Mouse (Mus musculus) thymus, postnatal 36 days (tissue): ENCODE results near the gene Mvb12a.
A peak's percentile ranks its signal among the peaks of the same experiment; 100 is the strongest.
"Not testable (repeated sequence)": the region's sequence is repeated elsewhere in the genome, so short reads cannot be mapped to it uniquely, and the experiment has no call there.

ENCODE experiments used
- DNase-seq, 2 experiments: peaks; one replicate each; pipeline ENCODE4 v3.0.0; 2022; ENCODE audit warnings: mixed read lengths in 2 of 2

Mvb12a gene

DNA sequence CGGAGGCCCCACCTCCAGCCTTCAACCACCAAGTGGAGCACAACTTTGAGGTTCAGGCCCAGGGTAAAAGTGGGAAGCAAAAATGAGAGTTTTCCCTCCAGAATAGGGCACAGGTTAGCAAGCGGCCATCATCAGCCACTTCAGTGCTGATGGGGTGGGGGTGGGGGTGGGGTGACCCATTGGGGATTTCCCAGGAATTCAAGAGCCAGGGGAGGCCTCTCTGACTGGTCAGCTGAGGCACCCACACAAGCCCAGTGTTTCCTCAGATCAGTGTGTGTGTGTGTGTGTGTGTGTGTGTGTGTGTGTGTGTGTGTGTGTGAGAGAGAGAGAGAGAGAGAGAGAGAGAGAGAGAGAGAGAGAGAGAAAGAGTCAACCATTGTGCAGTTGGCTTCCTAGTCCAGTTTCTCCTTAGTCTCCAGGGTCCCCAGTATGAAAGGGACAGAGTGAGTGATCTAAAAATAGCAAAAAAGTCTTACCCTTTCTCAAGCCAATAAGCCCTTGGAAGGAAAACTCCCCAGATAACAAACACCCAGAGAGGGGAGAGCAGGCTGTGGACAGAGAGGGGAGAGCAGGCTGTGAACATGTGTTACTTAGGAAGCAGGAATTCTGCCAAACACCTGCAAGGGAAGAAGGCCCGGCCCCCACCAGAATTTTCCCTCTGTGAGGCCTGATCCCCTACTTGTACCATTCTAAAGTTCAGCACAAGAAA lies 15.4 kb upstream of the Mvb12a start:
- DNase-seq = no peak

DNA sequence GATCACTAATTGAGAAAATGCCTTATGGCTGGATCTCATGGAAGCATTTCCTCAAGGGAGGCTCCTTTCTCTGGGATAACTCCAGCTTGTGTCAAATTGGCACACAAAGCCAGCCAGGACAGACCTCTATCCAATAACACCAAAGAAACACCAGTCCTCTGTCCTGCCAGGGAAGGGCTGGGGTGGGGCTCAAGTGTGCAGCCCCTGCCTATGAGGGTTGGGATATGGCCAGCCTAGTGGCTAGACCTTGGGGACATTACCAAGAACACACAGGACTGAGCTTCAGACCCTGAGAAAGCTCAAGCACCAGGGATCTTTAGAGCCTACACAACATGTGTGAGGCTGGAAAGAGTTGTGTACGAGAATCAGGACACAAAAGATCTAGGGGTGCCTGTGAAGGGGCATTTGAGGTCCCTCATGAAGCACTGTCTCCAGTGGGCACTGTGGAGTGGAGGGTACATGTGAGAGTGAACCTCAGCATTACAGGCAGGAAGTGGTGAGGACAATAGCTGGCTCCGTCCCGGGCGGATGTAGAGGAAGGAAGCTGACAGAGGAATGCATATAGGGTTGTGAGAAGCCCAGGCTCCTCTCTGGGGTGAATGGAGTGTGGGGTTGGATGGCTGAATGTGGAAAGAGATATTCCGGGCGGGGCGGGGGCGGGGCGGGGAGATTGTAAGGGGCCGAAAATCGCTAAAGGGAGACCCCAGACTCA lies 14.2 kb upstream of the Mvb12a start:
- DNase-seq = peak; percentile 49 to 66

DNA sequence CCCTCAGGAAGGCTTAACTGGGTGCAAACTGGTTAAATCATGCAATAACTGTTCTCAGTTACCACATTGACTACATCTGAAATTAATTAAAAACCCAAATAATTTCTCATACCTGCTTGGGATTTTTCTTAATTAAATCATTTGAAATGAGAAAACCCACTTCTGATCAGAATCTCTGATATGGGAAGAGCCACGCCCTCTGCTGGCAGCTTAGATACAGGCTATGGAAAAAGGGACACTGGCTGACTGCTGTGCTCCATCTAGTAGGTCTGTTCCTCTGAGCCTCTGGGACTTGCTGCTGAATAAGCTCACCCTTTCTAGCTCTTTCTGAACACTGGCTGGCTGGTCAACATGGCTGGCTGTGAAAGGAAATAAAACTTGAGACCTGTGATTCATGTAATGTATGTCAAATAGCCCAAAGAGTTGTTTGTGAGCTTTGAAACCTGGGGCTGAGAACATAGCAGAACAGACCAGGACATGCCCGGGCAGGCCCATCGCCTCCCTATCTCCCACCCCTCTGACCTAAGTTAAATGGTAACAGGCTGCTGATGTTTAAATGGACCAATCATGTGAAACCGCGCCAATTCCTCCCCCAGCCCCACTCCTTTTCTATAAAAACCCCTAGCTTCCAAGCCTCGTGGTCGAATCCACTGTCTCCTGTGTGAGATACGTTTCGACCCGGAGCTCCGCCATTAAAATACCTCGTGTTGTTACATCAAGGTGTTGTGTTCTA lies 11.8 kb upstream of the Mvb12a start:
- DNase-seq = not testable (repeated sequence)

DNA sequence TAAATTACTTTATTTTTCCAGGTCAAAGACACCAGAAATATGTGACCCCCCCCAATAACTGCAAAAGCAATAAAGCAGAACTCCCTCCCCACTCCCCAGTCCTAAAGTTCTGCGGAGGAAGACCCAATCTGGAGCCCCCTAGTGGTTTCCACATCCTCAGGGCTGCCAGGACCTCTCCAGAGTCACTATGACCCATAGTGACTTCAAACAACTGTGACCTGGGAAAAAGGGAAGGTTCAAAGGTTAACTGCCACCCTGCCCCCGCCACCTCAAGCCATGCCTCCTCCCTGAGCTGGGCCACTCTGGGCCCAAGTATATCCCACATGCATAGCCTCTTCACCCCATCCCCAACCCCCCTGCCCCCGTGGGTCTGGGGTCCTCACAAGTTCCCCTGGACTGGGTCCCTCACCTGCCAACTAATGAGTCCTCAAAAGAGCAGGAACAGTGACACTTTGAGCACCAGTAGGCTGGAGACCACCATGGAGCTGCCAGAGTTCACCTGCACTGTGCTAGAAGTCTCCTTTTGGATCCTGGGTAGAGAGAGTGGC lies 8.4 kb upstream of the Mvb12a start:
- DNase-seq = no peak

DNA sequence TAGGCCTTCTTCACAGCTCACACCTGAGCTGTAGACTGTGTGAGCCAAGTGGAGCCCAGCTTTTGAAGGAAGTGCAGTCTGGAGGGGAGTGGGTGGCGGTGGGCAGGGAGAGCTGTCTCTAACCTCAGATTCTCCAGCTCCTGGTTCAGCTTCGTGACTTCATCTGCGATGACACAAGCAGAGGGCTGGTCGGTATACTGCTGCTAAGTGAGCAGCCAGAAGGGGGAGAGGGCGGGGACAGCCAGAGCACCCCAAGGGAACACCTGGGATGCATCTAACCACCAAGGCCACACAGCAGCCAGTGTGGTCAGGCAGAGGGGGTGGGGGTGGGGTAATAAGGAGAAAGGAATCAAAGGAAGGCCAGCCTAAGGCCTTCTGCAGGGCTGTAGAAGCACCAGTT lies 7.1 kb upstream of the Mvb12a start:
- DNase-seq = peak; percentile 60 to 75

DNA sequence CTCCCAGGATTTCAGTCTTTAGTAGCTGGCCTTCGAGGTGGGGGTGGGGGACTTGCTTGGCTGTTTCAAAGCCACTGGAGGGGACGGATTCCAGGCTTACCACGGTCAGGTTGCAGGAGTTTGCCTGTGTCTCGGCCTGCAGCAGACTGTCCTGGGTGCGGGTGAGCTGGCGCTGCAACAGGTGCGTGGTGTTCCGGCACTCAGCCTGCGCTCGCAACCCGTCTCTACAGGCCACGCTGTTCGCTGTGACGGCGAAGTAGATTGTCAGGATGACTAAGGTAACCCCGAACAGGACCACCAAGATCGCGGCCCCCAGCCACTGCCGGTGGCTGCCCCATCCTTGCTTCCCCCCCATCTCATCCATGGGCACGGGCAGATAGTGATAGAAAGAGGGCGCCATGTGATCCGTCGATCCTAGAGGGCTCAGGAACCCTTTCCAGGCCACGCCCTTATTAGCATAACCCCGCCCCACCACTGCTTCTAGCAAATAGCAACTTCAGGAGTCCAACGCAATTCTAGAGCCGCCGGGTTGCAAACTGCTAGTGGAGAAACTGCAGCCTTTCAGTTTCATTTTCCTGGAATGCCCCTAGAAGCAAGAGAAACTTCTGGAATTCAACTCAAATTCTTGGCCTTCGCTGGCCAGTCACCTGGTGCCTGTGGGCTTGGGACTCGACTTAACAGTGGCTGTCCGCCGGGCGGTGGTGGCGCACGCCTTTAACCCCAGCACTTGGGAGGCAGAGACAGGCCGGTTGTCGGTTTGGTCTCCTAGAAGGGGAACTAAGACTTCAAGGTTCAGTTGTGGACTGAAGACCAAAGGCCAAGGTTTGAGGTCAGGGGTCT lies 5.5 kb upstream of the Mvb12a start, which contains the start of gene Bst2:
Gene Bst2 (minus strand): TSS at position 429 of the 840 bp plus-strand sequence.
- DNase-seq = peak; percentile 89 to 90

DNA sequence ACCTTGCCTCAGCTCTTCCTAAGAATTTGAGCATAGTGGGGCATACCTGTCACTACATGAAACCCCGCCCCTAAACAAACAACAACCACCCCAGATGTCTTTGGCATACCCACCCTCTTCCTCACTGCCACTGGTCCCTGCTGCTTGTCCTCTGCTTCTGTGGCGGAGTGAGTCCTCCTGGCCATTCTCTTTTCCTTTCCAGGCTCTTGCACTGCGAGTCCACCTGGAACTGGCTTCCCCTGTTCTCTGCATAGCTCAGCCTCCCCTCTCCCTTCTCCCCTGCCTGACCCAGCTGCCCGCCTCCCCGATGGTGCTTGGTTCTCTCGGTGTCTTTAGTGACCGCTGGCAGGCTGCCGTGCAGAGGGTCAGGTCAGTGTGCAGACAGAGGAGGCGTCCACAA lies 1.0 kb downstream of the Mvb12a start:
- no peak for DNase-seq

DNA sequence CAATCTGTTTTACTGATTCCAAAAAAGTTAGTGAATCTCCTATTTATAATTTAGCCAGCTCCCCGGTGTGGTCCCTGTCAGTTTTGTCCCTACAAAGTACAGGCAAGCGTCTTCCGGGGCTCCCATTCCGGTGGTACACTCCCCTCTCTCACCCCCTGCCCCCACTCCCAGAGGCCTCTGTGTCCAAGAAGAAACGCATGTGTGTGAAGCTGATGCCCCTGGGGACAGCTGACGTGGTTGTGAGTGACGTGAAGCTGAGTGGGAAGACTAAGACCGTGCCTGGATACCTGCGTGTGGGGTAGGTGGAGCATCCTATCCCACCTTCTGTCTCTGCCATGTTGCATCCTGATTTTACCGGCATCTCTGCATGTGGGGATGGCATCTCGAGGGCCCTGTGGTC lies 2.3 kb downstream of the Mvb12a start:
- no peak for DNase-seq

DNA sequence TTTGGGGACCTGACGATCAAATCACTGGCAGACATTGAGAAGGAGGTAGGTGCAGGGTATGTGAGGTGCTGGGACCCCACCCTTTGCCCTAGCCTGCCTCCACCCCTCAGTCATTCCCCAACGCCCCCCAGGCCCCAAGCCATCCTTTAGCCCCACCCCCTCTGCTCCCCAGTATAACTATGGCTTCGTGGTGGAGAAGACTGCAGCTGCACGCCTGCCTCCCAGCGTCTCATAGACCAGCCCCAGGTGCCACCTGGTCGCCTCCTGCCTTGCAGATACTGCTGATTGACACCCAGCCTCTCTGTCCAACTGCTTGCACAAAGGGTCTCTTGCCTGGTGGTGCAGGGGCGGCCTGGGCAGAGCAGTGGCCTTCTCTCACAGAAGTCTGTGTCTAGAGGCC lies 4.9 kb downstream of the Mvb12a start:
- DNase-seq = peak; percentile 65 to 82

DNA sequence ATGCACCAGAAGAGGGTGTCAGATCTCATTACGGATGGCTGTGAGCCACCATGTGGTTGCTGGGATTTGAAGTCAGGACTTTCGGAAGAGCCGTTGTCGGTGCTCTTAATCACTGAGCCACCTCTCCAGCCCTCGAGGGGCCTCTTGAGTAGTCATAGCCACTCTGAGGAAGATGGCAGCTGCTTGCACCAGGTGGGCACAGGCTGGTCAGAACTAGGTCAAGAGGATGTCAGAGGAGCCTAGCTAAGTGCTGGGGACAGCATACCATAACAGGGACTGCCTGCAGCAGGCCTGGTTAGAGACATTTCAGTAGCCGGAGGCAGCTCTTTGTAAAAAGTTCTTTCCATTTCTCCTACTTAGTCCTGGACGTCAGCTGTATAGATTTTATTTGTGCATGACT lies 8.0 kb downstream of the Mvb12a start:
- peak; percentile 25 to 66 for DNase-seq

DNA sequence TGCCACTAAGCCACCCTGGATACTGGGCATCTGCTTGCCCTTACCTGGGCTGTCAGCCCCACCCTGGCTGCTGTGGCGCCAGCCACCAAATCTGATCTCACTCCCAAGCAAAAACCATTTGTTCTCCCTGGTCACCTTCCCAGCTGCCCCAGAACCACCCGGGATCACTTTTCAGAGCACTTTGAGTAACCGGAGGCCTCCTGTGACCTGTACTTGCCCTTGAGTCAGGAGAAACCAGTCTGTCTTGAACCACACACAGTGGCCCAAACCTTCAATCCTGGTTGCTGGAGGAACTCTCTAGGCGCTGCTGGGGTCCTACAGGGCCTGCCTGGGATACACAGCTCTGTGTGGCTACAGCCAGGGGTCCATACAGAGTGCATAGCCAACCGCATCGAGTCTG lies 10.0 kb downstream of the Mvb12a start:
- no peak for DNase-seq

DNA sequence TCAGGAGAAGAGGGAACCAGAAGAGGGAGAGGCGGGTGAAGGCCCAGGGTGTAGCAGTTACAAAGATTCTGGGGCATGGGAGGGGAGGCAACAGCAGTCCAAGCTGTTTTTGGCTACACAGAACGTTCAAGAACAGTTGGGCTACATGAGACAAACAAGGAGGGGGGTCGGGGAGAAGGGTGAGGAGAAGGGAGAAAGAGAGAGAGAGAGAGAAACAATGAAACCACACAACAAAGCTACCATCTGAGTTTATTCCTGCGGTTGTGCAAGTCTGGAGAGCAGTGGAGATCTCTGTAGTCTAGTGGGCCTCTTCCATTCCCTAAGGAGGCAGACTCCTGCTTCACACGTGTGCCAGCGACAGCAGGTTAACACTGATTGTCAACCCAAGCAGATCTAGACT lies 11.3 kb downstream of the Mvb12a start:
- no peak for DNase-seq

DNA sequence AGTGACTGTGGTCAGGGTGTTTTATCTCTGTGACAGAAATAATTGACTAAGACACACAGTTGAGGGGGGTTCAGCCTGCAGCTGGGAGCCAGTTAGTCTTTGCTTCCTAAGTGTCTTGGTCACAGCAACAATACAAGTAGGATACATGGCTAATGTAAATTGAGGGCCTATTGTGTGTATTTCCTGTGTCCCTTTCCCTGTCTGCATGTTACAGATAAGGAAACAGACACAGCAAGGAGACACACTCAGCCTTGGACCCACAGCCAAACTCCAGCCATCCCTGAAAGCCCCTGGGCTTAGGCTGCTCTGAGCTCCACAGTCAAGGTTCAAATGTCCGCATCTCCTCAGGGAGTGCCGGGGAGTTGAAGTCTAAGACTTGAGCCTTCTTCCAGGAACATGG lies 11.9 kb downstream of the Mvb12a start:
- DNase-seq = no peak

DNA sequence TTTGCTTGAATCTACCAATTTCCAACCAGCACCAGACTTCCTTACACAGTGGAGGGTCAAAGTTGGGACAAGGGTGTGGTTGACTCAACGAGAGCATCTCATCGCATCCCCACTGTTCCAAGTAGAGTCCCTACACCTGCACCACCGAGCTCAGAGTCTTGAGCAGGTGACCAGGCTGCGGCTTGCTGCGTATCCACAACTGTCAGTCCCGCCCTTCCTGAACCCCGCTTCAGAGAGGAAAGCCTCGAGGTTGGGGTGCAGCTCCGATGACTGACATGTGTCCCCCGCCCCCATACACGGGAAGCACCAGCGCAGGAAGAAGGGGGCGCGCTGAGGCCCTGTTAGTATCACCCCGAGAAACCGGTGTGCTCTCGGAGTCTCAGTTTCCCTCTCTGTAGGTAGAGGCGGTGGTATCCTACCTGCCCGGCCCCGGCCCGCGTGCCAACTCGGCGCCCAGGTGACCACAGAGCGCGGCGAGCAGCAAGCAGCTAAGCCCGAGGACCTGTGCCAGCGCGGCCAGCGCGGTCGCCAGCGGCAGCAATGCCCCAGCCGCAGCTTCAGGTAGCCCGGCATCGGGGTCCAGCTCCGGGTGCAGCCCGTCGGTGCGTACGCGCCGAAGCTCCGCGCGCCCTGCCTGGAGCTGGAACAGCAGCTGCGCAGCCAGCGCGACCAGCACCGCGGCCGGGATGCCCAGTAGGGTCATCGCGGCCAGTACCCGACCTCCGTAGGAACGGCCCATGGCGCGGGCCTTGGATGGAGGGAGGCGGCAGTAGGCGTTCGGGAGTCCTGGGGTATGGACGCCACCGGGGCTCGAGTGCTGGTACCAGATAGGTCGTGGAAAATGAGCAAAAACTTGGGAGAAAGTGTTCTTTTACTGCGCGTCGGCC lies 15.6 kb downstream of the Mvb12a start, which contains the start of gene Tmem221:
Gene Tmem221 (minus strand): TSS at position 801 of the 887 bp plus-strand sequence.
- peak; percentile 71 to 85 for DNase-seq

DNA sequence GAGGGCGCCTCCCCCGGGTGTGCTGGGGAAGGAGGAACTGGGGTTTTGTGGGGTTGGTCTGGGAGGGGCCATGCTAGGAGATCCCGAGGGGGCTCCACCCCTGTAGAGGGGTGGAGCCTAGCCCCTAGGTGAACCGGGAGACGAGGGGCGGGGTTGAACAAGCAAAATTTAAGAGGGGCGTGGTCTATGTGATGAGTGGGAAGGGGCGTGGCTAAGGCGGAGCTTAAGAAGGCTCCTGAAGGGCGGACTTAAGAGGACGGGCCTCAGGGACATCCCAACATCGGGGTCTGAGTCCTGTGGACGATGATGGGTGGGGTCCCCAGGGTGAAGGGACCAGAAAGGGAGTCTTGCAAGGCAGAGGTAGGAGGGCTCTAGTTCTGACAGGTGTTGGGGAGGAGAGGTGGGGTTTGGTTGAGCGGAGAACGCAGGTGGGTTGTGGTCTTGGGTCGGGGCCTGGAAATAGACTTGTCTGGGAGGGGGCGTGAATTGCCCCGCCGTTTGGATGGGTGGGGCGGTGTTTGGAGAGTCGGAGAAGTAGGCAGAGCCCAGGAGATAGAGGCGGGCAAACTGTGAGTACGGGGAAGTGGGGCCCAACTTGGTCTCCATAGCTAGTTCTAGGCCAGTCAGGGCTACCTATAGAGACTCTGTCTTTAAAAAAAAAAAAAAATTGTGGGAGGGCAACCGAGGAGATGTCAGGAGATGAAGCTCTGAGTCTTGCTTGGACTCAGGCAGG lies 16.4 kb downstream of the Mvb12a start:
- peak; percentile 83 to 86 for DNase-seq

DNA sequence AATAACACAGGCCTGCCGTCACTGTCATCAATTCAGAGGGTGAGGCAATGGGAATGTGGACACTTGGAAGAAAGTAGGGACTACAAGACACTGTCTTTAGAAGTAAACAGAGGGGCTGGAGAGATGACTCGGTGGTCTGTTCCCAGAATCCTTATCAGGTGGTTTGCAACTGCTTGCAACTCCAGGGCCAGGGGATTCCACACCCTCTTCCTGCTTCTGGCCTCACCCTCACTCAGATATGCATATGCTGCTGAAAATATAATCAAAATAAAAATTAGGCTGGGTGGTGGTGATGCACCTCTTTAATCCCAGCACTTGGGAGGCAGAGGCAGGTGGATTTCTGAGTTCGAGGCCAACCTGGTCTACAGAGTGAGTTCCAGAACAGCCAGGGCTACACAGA lies 17.3 kb downstream of the Mvb12a start:
- no peak for DNase-seq

DNA sequence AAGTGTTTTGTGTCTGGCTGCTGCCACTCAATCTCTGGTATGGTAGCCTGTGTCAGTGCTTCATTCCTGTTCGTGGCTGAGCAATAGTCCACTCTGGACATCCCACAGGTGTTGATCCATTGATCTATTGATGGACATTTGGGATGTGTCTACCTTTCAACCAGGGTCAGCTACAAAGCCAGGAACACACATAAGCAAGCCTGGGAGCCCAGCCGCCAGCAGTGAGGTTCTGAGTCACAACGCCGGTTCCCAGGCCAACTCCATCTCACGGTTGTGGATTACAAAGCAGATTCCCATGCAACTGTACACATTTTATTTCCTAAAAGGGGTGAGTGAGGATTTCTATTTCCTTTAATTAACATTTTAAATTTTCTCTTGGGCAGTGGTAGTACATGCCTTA lies 18.0 kb downstream of the Mvb12a start:
- no peak for DNase-seq

DNA sequence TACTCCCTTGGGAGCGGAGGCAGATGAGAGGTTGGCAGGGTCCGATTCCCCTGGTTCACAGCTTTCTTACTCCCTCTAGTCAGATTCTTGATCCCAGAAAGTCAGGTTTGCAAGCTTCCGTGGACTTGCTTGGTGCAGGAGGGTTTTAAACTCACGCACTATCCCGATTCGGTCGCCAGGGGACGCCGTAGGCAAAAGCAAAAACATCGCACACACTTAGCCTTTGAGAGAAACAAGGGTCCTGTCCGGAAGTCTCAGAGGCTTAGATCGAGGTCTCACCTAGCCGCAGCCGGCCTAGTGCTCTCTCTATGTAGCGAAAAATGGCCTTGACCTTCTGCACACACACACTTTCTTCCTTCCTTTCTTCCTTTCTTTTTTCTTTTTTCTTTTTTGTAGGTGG lies 18.7 kb downstream of the Mvb12a start:
- peak; percentile 71 to 72 for DNase-seq

DNA sequence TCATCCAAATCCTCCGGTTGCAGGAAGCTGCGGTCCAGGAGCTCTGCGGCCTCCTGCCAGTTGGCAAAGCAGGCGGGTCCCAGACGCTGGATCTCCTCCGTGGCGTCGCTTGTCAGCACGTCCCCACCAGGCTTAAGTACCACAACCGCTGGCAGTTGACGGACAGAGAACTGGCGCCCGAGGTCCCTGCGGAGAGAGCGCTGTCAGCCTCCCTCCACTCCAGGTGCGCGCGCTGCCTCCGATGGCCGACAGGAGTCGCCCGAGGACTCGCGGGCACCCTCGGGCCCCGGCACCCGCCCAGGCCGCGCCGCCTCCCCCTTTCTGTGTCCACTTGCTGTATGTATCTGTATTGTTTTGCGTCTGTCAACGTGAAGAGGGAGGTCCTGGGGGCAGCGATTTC lies 20.0 kb downstream of the Mvb12a start:
- peak; percentile 83 to 86 for DNase-seq

DNA sequence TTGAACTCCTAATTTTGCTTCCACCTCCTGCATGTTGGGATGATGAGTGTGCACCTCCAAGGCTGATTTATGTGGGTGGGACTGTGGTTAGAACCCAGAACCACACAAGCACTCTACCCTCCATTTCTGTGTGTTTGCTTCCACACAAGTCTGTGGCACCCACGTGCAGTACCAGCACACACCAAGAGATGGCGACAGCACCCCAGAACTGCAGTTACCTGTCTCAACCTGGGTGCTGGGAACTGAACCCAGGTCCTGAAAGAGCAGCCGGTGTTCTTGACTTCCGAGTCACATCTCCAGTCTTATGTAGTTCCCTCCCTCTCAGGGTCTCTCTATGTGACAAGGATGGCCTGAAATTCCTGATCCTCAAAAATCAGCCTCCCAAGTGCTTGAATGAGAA lies 21.3 kb downstream of the Mvb12a start:
- DNase-seq = no peak

DNA sequence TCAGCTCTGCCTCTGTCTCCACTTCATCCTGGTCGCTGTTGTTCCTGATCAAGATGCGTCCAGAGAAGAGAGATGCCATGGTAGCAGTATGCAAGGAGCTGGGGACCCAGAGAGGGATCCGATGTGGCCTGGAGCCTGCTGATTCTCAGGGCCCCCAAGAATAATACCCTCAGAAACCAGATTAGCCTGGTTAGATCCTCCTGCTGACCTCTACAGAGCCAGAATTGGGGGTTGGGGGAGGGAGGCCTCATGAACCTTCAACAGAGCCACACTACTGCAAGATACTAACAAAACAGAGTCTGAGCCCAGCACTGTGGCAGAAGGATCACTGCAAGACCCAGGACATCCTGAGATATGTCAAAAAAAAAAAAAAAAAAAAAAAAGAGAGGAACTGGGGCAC lies 23.8 kb downstream of the Mvb12a start, which contains the start of gene Nxnl1:
Gene Nxnl1 (minus strand): TSS at position 101 of the 400 bp plus-strand sequence.
- no peak for DNase-seq
